Mouse (Mus musculus) stomach, adult 2 months (tissue): ENCODE measurements around the gene Gm10330. TPM values are rescaled to one million over a fixed set of nuclear protein-coding genes. Genes with fewer than 3 reads are reported as not detected.

Experiments
- polyA plus RNA-seq: library from polyadenylated mRNA; depleted of rRNA; stranded (reverse); fragments of >200 nt; gene quantifications from 2 replicates; pipeline ENCODE4 v1.2.3, GENCODE M21; 2012; rRNA removed

Gm10330 gene
- not detected in 2 replicates for polyA plus RNA-seq

DNA sequence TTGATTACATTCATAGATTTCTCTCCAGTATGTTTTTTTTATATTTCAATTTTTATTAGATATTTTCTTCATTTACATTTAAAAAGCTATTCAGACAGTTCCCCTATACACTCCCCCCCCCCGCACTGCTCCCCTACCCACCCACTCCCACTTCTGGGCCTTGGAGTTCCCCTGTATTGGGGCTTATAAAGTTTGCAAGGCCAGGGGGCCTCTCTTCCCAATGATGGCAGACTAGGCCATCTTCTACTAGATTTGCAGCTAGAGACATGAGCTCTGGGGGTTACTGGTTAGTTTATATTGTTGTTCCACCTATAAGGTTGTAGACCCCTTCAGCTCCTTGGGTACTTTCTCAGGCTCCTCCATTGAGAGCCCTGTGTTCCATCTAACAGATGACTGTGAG, at the start of gene Gm10330:
Gene Gm10330, minus strand, starts transcription at position 101 of the 400 bp plus-strand sequence.

